Mouse (Mus musculus) gastrocnemius, postnatal 10 days (tissue): ENCODE measurements around the gene Rassf8. TPM values are rescaled to one million over a fixed set of nuclear protein-coding genes. Genes with fewer than 3 reads are reported as not detected.

Source experiments
- DNase-seq: peaks from one replicate; pipeline ENCODE4 v3.0.0; 2021; ENCODE audit warnings: mixed read lengths
- long read RNA-seq, 2 experiments: library from polyadenylated mRNA; stranded (forward); transcript quantifications; one replicate each; pipeline ENCODE4 v2.0.0; 2021
- total RNA-seq, 2 experiments: library from RNA; stranded (reverse); gene quantifications; 2 replicates each; pipeline ENCODE4 v1.2.3; 2021

Rassf8 gene
- 10 to 100 TPM; 40.7 to 41.6 TPM for total RNA-seq
- long read RNA-seq, experiment 1, full-length matches to known transcripts, result 10 of 10 reads
- long read RNA-seq, experiment 1, partial matches to known transcripts, result 0 of 10 reads
- long read RNA-seq, experiment 1, other reads (novel, unspliced or antisense), result 0 of 10 reads
- long read RNA-seq, experiment 2, full-length matches to known transcripts, result 4 of 8 reads
- long read RNA-seq, experiment 2, partial matches to known transcripts, result 2 of 8 reads
- long read RNA-seq, experiment 2, other reads (novel, unspliced or antisense), result 2 of 8 reads

DNA sequence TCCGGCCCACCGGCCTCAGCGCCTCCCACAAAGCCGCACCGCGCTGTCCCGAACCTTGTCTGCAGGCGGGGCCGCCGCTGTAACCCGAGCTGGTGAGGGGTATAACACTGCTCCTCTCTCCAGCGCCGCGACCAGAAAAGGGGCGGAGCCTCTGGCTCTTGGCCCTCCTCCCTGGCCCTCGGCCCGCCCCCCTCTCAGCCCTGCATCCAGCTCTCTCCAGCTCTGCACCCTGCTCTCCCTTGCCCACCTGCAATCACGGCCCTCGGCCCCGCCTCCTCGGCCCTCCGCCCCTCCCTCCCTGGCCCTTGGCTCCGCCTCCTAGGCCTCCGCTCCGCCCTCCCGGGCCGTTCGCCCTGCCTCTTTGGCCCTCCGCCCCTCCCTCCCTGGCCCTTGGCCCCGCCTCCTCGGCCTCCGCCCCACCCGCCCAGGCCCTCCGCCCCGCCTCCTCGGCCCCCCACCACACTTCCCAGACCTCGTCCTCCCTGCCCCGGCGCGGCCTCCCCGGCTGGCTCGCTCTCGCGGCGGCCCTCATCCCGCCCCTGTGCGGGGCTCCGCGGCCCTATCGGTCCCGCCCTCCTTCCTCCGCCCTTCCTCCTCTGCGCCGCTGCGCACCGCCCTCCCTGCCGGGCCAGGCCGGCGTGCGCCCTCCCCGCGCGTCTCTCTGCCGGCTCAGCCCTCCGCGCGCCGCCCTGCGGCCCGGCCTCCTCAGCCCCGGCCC, at the start of gene Rassf8:
Rassf8 (plus strand) TSS at position 617 of the 718 bp plus-strand sequence.
- peak; percentile 88 for DNase-seq

DNA sequence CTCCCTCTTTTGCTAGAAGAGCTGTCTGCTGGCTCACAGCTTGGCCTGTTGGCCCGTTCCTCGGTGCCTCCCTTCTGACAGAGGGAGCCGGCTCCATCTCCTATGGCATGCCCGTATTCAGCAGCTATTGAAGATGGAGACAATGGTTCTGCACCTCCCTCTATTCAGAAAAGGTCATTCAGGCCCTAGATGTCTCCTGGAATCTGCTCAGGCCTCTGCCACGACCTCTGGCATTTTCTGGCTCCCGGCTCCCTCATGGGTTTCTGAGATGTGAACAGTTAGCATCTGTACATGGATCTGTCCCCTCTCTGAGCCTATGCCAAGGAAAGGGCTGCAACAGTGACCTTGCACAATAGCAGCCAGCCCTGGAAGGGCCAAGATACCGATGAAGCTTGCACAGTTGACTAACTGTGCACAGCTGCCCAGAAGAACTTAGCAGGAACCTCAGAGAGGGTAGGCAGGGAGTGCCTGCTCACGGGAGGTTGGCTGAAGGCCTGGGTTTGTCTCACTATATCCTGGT, 45.5 kb upstream of the Rassf8 start:
- DNase-seq, result no peak

DNA sequence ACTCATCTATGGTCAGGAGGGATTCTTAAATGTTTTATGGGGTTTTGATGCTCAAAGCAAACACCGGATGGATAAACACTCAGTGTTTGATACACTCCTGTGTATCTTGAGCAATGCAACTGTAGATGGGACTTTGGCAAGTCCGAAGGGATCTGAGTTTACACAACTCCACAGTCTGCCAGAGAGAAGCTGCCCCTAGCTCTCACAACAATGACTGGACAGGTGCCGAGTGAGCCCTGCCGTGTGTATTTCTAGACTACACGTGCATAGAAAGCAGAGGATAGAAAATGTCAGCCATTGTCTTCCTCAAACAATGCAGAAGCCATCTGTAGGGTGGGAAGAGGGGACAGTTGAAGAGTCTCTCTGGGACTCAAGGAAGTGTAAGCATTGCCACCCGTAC, 42.9 kb upstream of the Rassf8 start:
- no peak for DNase-seq

DNA sequence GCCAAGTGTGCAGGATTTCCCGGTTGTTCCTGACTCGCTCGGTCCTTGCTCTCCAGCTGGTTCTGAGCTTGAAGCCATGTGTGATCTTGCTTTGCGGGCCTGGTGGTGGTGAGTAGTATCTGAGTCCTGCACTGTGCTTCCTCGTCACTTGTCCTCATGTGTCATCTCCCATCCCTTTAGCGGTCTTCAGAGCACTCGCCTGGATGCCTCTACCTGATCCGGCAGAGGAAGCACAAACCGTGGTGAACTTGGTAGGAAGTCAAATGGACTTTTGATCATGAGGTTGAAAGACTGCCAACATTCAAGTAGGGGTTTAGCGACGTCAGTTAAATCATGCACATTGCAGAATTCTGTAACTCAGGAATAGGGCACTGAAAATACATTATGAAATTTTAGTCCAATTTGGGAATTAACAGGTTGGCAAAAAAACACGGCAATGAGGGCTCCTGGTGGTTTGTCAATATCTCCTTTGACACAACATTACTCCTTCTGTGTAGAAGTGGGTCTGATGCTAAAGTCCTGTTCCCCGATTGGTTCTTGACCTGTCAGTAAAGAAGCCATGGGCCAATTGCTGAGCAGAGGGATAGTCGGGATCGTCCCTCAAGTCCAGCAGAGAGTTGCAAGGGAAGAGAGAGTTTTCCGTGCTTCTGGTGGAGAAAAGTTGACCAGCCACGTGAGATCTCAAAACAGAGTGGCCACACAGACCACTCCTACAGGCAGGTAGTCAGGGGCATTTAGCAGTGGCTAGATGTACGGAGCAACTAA, 36.4 kb upstream of the Rassf8 start:
- no peak for DNase-seq

DNA sequence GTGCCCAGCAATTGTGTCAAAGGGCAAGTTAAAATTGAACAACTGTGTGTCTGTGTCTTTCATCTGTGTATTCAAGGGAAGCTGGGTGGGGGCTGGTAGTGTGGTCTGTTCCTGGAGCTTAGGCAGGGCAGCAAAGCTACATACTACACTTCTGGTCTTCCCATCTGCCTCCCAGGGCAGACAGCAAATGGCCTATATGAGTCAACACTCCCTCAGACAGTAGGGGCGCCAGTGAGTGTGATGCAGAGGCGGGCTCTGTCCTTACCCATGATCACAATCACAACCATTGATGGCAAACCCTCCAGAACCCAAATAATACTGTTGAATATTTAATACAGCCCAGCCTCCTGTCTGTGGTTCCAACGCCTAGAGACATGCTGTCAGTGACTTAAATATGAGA, 35.8 kb upstream of the Rassf8 start:
- DNase-seq, result no peak

DNA sequence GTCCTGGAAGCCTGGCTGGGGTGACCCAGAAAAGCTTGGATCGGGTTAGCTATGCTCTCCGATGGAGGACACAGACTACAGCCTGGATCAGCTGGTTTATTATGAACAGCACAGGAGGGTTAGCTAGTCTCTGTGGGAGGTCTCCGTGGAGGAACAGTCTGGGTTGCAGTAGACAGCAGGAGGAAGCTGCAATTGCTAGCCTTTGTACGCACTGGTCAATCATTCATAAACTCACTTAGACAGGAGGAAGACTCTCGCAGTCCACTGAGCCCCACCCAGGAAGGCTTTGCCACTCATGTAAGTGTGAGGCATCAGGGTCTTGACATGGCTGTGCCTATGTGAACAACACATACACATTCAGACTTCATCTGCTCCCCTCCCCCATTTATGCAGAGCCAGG, 35.2 kb upstream of the Rassf8 start:
- DNase-seq, result no peak

DNA sequence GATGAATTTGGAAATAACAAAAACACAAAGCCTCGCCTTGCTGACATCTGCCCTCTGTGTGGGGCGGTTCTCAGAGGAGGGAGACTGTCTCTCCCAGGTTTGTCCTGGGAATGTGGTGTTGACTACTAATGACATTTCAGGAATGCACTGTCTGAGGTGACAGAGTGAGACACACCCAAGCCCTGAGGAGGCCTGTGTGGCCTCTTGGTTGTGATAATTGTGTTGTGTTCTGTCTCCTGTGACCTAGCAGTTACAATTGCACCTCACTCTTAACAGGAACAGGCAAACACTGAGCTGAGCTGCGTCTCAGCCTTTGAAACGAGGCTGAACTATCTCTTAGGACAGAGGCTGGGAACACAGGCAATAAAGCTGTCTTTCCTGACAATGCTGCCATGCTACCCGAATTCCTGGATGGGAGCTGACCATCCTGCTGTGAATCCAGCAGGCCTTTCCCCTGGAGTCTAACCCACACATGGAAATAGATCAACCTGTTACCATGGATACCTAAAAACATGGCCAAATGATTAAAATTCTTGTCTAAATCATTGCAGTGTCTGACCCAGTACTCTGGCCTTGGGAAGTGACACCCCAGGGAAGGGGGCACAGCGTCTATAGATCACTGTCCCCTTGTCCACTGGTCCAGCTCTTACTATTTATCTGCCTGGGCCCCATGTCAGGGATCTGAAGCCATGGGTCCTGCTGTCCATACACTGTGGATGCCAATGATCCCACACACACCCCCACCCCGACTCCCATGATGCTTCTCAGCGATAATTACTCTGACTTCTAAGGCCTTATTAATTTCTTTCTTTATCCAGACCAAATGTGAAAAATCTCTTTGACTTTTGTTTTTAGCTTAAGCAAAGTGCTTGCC, 33.1 kb upstream of the Rassf8 start:
- DNase-seq, result no peak

DNA sequence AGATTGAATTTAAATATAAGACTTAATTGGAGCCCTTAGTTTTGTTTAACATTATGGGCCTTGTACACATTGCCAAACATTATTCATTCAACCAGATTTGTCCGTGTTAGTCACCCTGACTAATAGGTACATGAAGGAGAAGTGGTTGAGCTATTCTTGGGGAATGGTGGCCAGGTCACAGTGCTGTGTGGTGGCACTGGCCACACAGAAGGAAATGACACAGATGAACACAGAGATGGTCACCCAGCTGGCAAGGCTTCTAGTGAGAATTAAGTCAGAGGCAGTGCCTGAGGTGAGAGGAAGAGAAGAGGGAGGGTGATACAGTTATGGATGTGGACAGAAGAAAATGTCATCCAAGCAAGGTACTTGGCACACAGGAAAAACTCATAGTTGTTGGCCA, 32.4 kb upstream of the Rassf8 start:
- no peak for DNase-seq

DNA sequence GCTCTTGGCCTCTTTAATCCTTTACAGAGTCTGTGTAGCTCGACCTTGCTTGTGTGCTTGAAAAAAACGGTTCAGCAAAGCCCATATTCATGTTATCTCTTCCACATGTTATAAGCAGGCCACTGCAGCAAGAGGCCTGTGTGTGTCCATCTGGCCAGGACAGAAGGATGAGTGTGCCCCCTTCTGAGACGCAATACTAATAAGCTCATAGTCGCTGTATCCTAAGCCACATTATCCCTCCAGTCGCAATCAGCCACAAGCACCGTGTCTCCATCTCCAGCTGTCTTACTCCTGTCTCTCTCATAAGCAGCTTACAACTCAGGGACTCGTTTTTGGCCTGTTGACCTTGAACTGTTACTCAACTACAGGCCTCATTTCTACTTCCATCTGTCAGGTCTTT, 24.0 kb upstream of the Rassf8 start:
- DNase-seq, result no peak

DNA sequence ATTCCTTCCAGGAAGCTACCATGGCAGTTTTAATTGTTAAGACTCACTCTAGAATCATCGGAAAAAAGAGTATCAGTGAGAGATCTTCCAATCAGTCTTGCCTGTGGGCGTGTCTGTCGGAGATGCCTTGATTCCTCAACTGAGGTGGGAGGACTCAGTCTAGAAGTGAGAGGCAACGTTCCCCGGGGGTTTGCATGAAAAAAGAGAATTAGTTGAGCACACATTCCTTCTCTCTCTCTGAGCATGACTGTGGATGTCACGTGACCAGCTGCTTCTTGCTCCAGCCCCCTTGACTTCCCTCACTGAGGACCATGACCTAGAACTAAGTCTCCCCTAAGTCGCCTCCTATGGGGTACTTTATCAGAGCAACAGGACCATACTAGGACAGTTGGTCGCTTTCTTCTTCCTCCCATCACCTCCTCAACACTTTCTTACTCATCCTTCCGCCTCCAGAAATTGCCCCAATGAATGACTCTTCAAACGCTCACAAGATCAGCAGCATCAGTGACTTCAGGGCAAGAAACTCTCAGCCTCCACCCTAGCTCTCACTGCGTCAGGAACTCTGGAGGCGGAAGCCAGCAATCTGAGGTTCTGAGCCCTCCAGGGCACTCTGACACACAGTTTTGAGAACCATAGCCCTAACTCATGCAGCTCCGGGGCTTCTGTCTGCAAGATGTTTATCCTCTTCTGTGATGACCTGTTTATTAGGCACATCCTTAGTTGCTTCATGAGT, 23.3 kb upstream of the Rassf8 start:
- no peak for DNase-seq

DNA sequence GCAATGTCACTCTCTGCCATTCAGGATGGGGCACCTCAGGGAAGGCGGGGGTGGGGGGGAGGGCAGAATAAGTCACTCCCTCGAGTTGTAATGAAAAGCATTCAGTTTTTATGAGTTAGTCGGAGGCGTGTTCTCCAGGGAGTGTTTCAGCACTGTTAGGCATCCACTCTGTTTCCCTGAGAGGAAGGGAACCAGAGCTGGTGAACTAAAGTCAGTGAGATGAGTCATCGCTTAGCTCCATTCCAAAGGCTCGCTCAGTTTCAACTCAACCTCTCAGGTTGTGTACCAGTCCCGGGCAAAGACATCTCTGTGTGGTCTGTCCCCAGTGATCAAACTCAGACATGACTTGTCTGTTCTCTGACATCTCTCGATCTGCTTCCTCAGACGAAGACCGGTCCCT, 20.7 kb upstream of the Rassf8 start:
- DNase-seq, result no peak

DNA sequence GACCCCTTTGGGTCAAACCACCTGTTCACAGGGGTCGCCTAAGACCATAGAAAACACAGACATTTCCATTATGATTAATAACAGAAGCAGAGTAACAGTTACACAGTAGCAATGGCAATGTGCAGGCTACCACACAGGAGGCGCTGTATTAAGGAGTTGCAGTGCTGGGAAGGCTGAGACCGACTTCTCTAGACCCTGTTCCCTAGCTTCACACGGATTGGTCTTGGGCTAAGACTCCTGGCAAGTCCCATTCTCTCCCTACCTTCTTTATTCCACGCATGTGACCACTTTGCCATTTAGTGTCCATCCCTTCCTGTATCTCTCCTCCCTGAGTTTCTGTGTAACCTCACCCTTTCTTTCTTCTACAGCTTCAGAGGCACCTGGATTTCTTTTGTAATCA, 19.6 kb upstream of the Rassf8 start:
- no peak for DNase-seq

DNA sequence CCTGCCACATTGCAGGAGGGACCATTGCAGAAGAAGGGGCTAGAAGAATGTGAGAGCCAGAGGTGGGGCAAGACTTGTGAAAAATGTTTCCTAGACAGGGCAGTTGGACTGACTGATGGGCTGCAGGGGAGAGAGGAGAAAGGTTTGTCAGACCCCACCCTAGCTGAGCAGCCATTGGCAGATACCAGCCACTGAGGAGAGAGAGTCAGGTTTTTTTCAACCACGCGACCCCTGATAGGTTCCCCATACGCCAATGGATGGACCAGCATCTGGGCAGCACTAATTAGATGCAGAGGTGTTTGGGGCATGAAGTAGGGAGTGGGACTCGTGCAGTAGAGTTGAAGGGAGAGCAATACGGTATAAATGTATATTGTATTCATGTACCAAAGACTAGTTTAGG, 13.7 kb upstream of the Rassf8 start:
- no peak for DNase-seq

DNA sequence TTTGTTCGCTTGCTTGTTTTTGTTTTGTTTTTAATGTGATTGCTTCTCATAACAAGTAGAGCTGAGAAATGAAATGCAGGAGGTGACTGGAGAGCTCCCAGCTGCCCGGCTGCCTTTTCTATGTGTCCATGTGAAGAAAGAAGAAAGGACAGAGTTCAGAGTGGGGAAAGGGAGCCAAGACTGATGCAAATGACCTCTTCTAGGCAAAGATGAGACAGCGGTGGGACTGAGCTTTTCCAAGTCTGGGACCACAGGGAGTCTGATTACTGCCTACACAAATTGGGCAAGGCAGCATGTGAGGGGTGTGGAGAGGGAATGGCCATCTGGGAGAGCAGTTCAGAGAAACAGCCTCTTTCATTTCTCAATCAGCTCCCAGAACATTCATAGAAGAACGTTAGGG, 13.3 kb upstream of the Rassf8 start:
- no peak for DNase-seq

DNA sequence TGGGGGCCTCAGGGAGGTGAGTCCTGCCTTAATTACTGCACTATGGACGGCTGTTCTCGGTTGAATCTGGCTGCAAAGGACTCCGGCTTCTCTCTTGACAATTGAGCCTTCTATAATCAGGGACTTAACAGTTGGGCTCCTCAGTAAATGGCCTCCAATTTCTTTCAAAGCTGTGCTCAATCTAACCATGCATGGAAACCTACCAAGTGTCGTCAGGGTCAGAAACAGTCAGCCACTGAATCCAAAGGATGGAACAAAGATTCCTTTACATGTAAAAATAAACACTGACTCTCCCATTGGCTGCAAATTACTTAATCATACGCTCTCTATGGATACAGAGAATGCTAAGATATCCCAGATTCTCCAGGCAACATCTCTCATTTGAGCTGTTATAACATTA, 12.6 kb upstream of the Rassf8 start:
- no peak for DNase-seq

DNA sequence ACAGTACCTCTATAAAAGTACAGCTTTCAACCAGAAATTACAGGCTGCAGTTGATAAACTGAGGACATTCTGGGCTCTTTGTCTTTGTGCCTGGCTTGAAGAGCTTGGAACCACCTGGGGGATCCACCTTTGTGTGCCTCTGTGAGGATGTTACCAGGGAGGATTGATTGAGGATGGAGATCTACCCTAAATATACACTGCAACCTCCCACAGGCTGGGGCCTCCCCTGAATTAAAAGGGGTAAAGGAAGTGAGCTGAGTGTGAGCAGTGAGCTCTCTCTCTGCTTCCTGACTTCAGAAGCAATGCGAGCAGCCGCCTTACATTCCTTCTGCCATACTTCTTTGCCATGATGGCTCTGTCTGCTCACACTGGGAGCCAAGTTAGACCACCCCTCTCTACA, 10.4 kb upstream of the Rassf8 start:
- DNase-seq, result no peak

DNA sequence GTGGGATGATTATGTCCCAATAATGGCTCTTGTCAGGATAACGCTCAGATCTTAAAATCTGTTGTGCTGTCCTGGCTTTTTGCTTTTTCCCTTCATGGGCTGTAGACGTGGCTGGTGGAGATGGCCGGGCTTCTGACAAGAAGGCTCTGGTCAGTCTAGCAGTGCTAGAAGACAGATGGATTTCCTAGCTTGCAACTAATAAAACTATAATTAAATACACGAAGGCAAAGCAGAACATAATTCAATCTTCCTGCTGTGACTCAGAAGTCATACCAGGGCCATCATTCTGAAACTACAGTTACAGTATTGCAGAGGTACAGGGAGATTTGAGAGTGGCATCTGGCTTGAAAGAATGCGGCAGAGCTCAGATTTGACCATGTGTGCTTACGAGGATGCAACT, 7.3 kb upstream of the Rassf8 start:
- DNase-seq, result no peak

DNA sequence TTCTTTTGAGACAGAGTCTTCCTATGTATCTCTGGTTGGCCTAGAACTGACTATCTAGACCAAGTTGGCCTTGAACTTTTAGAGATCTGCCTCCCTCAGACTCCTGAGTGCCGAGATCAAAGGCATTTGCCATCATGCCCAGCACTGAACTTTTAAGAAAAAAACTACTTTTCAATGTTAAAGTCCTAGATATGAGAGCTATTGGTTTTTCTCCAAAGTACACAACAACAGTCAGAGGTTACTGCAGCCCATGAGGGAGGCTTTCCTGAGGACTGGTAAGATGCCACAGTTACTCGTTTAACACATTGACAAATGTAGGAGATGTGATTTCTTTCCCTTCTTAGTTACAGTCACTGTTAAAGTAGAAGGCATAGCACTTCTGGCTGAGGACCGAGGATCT, 6.5 kb upstream of the Rassf8 start:
- DNase-seq, result no peak

DNA sequence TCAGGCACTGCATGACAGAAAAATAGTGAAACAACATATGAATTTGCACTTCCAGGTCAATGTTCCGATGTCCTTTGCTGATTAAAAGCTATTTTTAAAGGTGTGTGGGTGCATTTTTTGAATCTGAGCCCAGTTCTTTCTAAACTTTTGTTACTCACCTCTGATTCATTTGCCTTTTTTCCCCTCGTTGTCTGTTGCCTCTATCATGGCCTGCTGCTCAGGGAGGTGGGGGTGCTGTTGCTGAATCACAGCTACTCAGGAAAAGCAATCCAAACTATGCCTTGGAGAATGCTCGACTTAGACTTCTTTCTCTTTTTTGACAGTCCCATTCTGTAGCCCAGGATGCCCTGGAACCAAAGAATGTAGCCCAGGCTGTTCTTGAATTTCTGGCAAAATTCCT, 1.3 kb upstream of the Rassf8 start:
- no peak for DNase-seq

DNA sequence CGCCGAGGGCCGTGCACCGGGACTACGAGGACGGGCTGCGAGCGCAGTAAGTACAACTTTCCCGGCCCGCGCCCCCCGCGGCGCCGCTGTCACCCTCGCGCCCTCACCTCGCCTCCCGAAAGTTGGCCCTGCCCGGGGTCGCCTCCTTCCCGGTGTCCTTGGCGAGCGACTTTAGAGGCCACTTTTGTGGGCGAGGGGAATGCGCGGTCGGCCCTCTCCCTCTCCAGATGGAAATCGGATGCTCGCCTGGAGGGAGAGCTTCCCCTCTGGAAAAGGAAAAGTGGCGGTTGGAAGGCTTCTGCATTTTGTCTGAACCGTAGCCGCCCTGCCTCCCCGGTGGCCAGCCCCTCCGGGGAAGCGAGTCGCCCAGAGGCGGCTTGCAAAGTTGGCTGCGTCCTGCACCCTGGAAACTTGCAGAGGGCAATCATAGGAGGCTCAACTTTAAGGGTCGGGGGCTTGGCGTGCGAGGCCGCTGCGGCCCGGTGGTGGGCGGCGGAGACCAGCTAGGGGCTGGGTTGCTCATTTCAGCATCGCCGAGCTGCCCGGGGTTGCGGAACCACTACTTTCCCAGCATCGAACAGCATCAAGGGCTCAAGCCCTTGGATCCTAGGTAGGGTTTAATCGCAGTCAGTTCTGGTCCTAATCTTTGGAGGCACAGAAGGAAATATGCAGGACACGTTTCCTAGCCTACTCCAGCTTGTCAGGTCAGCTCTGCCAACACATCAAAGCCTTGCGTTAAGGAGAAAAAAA, 548 bp downstream of the Rassf8 start:
- DNase-seq, result peak; percentile 62
